Mouse (Mus musculus) heart, adult 8-10 months (tissue): ENCODE results near the gene Pitpna. TPM values are rescaled to one million over a fixed set of nuclear protein-coding genes. Genes with fewer than 3 reads are reported as not detected.

Experiments used
- DNase-seq: peaks from one replicate; pipeline ENCODE4 v3.0.0; 2022; ENCODE audit warnings: low spot score
- microRNA-seq: library from miRNA; unstranded; fragments of <30 nt; microRNA quantifications from one replicate; pipeline ENCODE4 v1.2.0, GENCODE M21; 2022
- total RNA-seq, 4 experiments: library from RNA; stranded (reverse); gene quantifications; 2 replicates each; pipeline ENCODE4 v1.2.4; 2022

Gene Pitpna
- total RNA-seq, 4 experiments from 2014 or later, result 89.5 to 110 (median 105) TPM

DNA sequence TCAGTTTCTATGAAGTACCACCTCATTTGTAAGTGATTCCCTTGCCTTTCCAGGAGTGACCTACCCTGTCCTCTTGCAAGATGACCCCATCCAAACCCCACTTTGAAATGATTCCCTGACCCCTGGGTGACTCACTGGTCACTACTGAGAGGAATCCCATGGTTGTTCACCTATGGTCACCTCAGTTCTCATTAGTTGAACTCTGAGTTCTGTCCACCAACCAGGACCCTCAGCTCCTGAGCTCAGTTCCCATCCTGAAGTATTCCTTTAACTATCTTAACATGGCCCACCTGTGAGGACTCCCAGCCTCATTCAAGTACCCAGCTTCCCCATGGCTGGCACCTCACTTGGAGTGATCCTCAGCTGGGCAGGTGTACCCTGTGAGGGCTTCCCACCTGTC is 69.9 kb downstream of the Pitpna start:
- DNase-seq, result no peak

DNA sequence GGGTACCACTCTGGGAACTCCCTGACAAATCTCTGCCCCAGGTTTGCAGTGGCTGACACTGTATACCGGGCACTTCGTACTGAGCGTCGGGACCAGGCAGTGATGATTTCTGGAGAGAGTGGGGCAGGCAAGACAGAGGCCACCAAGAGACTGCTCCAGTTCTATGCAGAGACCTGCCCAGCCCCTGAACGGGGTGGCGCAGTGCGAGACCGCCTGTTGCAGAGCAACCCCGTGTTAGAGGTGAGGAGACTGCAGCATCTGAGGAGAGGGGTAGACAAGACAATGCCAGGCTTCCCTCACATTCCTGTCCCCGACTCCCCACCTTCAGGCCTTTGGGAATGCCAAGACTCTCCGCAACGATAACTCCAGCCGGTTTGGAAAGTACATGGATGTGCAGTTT is 70.4 kb downstream of the Pitpna start:
- DNase-seq, result no peak

DNA sequence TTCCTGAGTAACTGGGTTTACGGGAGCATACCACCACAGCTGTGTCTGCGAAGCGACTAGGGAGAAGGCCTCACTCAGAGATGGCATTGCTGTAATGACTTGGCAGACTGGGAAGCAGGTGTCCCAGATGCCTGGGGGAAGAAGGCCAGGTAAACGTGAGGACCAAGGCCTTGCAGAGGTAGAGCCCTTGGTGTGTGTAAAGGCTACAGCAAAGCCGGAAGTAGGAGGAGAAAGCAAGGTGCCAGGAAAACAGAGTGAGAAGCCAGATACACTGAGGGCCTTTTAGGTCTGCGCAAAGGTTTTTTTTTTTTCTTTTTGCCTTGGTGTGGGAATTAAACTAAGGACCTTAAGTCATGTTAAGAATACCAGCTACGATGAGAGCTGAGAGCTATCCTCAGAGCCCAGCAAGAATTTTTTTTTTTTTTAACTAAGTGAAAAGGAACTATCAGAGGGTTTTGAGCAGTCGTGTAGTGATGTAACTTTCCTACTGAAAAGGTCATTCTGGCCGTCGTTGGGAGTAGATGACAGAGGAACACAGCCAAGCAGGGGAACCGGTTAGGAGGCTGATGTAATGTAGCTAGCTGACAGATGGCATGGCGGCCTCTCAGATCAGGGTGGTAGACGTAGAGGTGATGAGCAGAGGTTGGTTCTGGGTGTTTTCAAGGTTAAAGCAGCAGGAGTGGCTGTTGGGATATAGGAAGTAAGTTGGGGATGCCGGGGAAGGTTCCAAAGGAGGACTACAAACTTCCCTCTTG is 71.3 kb downstream of the Pitpna start:
- no peak for DNase-seq

DNA sequence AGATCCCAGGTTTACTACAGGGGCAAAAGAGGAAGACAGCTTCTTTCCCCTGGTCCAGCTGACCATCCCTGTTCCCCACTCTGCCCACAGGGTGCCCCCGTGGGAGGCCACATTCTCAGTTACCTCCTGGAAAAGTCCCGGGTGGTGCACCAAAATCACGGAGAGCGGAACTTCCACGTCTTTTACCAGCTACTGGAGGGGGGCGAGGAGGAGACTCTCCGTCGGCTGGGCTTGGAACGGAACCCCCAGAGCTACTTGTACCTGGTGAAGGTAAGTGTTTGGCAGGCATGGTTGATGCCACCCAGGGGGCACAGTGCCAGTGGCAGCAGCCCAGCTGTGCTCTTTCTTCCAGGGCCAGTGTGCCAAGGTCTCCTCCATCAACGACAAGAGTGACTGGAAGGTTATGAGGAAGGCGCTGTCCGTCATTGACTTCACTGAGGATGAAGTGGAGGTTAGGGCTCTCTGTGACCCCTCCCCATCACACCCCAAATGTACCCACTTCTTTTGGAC is 72.2 kb downstream of the Pitpna start:
- DNase-seq, result no peak

DNA sequence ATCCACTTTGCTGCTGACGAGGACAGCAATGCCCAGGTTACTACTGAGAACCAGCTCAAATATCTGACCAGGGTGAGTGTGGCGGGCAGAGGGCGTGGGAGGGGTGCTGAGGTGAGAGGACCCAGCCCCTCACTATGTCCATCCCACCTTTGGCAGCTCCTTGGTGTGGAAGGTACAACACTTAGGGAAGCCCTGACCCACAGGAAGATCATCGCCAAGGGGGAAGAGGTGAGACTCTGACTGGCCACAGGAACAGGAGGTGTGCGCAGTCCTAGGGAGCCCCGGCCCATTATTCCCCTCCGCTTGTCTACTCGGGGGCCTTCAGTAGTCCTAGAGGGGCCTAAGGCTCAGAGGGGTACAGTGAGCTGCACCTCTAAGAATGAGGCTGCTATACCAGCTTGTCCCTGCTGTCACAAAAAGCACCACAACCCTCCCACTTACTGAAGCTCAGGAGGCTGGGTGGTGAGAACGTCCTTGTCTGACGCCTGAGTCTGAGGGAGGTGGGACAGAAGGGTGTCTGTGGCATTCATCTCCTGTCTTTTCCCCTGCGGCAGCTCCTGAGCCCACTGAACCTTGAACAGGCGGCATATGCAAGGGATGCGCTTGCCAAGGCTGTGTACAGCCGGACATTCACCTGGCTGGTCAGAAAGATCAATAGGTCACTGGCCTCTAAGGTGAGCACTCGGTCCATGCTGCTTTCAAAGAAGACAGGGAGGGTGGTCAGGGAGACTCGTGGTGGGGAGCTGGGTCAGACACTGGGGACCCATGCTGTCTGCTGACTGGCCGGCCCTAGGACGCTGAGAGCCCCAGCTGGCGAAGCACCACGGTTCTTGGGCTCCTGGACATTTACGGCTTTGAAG is 73.3 kb downstream of the Pitpna start:
- DNase-seq, result no peak

DNA sequence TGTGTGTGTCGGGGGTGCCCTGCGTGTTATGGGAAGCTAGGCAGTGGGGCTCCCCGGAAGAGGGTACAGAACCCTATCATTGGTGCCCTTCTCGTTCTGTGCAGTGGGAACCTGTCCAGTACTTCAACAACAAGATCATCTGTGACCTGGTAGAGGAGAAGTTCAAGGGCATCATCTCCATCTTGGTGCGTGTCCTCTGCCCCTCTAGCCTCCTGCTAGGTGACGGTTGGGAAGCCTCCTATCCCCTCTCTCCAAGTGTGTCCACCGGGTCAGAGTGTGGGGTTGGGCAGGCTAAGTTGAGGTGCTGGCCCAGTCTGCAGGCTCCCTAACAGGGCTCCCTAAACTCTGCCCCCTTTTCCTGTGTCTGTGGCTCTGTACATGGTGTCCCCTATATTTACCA is 74.2 kb downstream of the Pitpna start:
- DNase-seq, result no peak

DNA sequence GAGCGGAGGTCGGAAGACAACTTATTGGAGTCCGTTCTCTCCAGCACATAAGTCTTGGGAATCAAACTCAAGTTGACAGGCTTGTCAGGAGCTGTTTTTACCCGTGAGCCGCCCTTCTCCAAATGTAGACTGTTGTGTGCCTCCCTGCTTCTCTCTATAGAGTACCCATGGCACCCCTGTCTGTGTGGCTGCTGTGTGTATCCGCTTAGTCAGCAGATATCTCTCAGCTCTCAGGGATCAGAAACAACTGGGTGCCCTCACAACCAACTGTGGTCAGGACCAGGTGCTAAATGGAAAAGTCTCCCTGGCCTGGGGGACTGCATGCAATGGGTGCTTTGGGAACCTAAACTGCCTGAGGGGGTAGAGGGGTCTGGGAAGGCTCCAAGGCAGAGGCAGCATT is 78.4 kb downstream of the Pitpna start:
- no peak for DNase-seq

DNA sequence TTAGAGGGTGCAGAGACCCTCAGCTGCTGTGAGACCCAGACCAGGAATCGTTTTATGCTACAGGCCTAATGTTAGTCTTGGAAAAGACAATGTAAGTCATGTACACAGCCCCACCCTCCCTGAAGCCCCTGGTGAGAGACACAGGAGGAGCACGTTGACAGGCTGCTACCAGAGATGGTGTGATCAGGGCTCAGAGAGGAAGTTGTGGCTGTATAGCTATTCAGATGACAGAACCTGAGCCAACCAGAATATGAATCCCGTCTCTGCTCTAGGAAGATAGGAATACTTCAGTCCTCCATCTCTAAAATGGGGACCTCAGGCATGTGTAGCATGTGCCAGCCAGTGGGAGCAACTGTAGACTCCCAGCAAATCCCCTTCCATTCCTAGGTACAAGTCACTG is 80.7 kb downstream of the Pitpna start:
- no peak for DNase-seq

DNA sequence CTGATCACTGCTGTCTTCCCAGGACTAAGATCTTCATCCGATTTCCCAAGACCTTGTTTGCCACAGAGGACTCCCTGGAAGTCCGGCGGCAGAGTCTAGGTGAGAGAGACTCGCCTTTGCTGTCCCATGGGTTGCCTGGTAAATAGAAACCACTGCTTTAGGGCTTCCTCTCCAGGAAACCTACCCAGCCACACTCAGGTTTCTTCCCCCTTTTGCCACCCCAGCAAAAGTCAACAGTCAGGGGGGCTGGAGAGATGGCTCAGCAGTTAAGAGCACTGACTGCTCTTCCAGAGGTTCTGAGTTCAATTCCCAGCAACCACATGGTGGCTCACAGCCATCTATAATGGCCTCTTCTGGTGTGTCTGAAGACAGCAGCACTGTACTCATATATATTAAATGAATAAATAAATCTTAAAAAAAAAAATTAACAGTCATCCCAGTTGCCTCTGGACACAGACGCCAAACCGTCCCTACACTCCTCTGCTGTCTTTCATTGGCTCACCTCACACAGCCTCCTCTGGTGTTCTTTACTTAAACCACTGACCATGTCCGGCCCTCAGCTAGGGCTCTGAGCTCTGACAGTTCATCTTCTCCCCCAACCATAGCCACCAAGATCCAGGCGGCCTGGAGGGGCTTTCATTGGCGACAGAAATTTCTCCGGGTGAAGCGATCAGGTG is 81.4 kb downstream of the Pitpna start:
- DNase-seq, result no peak

DNA sequence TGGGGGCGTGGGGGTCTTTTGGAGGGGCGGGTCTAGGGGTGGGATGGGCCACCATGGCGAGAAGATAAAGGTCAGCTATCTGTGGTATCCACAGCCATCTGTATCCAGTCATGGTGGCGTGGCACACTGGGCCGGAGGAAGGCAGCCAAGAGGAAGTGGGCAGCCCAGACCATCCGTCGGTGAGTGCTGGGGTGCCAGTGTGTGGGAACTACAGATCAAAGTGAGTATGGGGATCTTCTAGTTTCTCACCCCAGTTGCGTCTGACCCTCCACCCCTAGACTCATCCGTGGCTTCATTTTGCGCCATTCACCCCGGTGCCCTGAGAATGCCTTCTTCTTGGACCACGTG is 81.9 kb downstream of the Pitpna start:
- no peak for DNase-seq

DNA sequence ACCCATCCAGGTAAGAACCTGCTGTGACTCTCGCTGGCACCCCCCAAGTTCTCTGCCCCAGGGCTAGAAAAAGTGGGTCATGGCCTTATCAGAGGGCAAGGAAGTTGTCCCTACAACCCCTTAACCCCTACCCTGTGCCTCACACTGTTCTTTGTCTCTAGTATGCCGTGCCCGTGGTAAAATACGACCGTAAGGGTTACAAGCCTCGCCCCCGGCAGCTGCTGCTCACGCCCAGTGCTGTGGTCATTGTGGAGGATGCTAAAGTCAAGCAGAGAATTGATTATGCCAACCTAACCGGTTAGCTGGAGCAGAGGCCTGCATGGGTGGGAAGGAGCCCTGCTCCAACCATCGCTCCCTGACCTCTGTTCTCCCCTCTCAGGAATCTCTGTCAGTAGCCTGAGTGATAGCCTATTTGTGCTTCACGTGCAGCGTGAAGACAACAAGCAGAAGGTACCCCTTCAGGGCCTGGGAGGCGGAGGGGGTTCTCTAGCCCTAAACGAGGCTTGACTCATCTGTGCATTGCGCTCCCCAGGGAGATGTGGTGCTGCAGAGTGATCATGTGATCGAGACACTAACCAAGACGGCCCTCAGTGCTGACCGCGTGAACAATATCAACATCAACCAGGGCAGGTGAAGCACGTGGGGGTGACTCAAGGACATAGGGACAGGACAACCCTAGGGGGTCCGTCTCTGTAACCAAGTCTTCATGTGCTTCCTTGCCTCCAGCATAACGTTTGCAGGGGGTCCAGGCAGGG is 83.7 kb downstream of the Pitpna start:
- DNase-seq, result no peak

DNA sequence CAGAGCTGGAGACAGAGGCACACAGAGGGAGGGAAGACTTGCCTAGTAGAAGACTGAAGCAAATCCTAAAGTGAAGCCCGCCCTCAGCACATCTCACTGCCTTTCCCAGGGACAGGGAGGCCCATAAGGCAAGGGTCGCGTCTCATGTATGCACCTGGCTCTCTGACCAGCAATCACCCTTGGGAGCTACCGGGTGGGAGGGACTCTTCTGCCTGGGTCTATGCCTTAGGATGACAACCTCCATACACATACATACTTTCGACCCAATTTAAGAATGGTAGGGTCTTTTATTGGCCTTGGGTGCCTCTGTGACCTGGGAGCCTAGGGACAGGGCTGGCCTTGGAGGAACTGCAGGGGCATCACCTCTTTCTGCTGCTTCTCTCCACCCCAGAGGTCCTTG is 85.5 kb downstream of the Pitpna start:
- no peak for DNase-seq

DNA sequence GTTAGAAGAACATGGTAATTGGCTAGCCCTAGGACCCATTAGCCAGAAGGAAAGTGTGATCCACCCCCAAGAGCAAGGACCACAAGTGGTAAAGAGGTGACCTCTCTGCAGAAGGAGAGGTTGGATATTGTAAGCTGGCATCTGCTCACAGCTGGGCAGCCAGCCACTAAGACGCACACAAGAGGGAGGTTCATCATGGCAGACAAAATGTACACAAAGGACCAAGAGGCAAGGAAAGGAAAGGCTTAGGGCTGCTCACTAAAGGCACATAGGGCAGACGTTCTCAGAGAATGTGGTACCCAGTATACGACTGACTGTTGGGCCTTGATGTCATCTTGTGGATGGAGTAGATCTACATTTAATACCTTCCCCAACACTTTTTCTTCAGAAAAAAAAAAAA is 87.0 kb downstream of the Pitpna start:
- no peak for DNase-seq

DNA sequence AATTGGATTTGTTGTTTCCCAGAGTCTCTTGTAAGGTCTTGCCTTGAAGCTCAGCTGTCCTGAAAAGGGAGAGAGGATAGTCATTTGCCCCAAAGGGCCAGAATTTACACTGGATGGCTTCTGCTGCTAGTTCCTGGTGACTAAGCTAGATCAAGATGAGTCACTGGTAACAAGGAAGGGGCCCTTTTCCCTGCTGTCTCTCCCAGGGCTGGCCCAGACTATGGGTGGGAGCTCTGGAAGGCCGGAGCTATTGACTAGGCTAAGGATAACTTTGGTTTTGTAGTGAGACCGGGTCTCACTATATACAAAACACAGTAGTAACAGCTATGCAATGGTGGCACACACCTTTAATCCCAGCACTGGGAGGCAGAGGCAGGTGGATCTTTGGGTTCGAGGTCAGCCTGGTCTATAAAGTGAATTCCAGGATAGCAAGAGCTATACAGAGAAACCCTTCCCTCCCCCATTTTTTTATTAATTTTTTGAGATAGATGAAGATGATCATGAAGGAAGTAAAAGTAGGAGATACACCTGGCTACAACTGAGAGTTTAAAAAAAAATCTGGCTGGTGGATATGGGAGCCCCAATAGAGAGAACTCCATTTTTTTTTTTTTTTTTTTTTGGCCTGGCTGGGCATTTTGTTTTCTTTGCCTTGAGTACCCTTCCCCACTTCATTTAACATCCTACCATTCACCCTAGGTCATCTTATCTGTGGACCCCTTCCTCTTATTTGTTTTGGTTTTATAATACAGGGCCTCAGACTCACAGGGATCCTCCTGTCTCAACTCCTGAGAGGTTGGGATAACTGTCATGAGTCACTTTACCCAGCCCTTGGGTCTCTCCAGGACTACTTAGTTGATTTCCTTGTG is 90.2 kb downstream of the Pitpna start:
- DNase-seq, result no peak

Small RNA genes lying within 50 kb of the gene (microRNA-seq; reads per million reads assigned to microRNA genes)
- gene Mir3971, result not detected

Other genes starting within 250 kb of the Pitpna start
- gene Rpa1, start 239.8 kb upstream of the Pitpna start, total RNA-seq, result 10 to 100 TPM; 62.6 to 69.4 (median 67.4) TPM
- 10 to 100 TPM in 1 of 4 experiments, 1 to 10 TPM in 3; 5.7 to 10.1 (median 8.3) TPM for gene Smyd4, start 239.7 kb upstream of the Pitpna start, total RNA-seq
- gene Serpinf1, start 165.4 kb upstream of the Pitpna start, total RNA-seq, result 10 to 100 TPM; 13.2 to 18.3 (median 16.8) TPM
- gene Serpinf2, start 148.5 kb upstream of the Pitpna start, total RNA-seq, result not detected
- gene Wdr81, start 133.4 kb upstream of the Pitpna start, total RNA-seq, result 10 to 100 TPM in 1 of 4 experiments, 1 to 10 TPM in 3; 7.9 to 10.1 (median 8.8) TPM
- 1 to 10 TPM; 2.8 to 5.1 (median 4.0) TPM for gene Tlcd2, start 126.4 kb upstream of the Pitpna start, total RNA-seq
- gene Prpf8, start 101.3 kb upstream of the Pitpna start, total RNA-seq, result 10 to 100 TPM; 92.4 to 99.5 (median 94.6) TPM
- gene Rilp, start 78.0 kb upstream of the Pitpna start, total RNA-seq, result 10 to 100 TPM; 47.8 to 61.5 (median 56.2) TPM
- 1 to 10 TPM; 6.3 to 8.5 (median 7.4) TPM for gene Scarf1, start 74.6 kb upstream of the Pitpna start, total RNA-seq
- 10 to 100 TPM; 13.2 to 22.8 (median 20.1) TPM for gene Slc43a2, start 56.4 kb upstream of the Pitpna start, total RNA-seq
- gene Inpp5k, start 42.9 kb downstream of the Pitpna start, total RNA-seq, result 10 to 100 TPM; 29.3 to 34.3 (median 32.3) TPM
- gene Myo1c, start 62.4 kb downstream of the Pitpna start, total RNA-seq, result 10 to 100 TPM; 84.0 to 98.9 (median 92.7) TPM
- gene Crk, start 91.2 kb downstream of the Pitpna start, total RNA-seq, result 10 to 100 TPM; 73.0 to 84.5 (median 75.2) TPM
- gene Ywhae, start 144.8 kb downstream of the Pitpna start, total RNA-seq, result 100 to 1,000 TPM; 471 to 532 (median 523) TPM
- gene Doc2b, start 208.0 kb downstream of the Pitpna start, total RNA-seq, result under 1 TPM; 0.23 to 1.00 (median 0.64) TPM